Mouse (Mus musculus): ENCODE results near the gene D130052B06Rik.

The D130052B06Rik gene

DNA sequence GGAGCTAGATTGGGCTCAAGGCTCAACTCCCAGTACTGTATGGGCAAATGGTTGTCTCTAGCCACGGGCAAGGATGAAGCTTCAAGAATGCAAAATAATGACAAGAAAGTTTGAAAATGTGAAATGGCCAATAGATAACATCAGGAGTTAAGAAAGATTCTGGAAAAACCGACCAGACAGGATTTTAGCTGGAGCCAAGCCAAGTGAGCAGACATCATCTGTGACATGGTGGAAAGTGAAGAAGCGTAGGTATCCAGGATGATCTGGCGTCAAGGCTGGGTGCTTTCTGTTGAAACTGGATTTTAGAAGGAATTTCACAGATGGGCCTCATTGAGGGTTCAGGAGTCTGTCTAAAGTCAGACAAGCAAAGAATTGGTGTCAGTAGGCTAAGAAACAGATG lies at the start of gene D130052B06Rik:
TSS of gene D130052B06Rik (plus strand) at position 317 of the 400 bp plus-strand sequence.
- H3K4me3 ChIP-seq (replicated peaks; ENCODE audit: low read length), result no peak within 1 kb of the TSS
- H3K36me3 ChIP-seq (ENCODE audit: insufficient read depth, low read length), result no peaks in the 10 kb centered on the region
- H3K27me3 ChIP-seq (ENCODE audit: insufficient read depth, low read length), result peaks cover 28% of the 10 kb centered on the region
- TF ChIP-seq CTCF (conservative IDR thresholded peaks at IDR 0.05; ENCODE audit: low read length) (no peak), POU5F1 (IDR thresholded peaks at IDR 0.05; ENCODE audit: borderline replicate concordance, low read length) (no peak), NANOG (IDR thresholded peaks at IDR 0.05; ENCODE audit: borderline replicate concordance, low read length) (no peak)
- H3K4me1 ChIP-seq (replicated peaks; ENCODE audit: low read depth, low read length), result peaks cover 15% of the 10 kb centered on the region
- no peaks in the 10 kb centered on the region for H3K9me3 ChIP-seq (ENCODE audit: low read length)

DNA sequence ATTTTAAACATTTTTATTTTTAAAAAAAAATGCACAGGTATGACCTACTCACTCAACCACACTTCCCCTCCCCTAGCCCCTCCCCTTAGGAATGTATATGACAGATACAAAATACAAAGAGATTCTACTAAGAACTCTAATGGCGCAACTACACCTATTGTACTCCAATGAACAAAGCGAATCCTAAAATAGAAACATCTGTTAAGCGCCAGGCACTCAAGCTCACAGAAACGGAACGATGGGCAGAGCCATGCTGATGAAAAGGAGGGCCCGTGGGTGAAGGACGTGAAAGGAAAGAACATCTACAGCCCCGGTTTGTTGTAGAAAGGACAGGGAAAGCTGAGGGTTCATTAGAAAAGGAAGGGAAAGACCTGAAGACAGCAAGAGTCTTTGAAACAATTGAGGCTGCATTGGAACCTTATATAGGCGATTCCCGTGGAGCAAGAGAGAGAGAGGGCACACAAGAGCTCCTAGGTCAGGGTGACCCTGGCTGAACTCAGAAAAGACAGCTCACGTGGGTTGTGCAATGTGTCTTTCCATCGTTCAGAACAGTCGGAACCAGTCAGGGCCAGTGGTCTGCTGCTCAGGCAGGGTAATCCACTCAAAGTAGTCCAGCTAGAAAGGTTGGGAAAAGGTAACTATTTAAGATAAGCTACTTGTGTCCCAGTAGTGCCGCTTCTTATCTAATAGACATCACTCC lies 48.1 kb upstream of the D130052B06Rik start:
- Histone ChIP-seq H3K36me3 (ENCODE audit: insufficient read depth, low read length) (peaks cover 36% of the 10 kb centered on the region), H3K4me3 (replicated peaks; ENCODE audit: low read length) (0 out of 2 replicates have a peak overlapping the region, but pooled peaks have one; percentile 11), H3K9me3 (ENCODE audit: low read length) (no peaks in the 10 kb centered on the region), H3K27me3 (ENCODE audit: insufficient read depth, low read length) (no peaks in the 10 kb centered on the region), H3K4me1 (replicated peaks; ENCODE audit: low read depth, low read length) (peaks cover 50% of the 10 kb centered on the region)
- TF ChIP-seq CTCF (conservative IDR thresholded peaks at IDR 0.05; ENCODE audit: low read length) (no peak), NANOG (IDR thresholded peaks at IDR 0.05; ENCODE audit: borderline replicate concordance, low read length) (peak; percentile 45; the same call in 1 of the 2 replicates), POU5F1 (IDR thresholded peaks at IDR 0.05; ENCODE audit: borderline replicate concordance, low read length) (no peak)

DNA sequence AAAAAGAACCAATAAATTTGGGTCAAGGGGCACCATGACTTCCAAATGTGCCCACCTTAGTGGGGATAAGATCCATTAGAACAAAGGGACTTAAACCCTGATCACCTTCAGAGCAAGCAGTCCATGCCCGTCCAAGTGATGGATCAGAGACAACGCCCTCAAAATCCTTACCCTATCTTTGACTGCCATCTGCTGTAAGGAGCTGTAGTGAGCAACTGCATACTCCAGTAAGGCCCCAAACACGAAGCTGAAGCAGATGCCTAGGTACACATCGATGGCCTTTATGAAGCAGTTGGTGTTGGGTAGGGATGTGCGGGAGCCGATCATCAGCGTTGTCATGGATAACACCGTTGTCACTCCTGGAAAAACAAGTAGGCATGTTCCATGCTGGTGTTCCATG lies 45.0 kb upstream of the D130052B06Rik start:
- Histone ChIP-seq H3K4me3 (replicated peaks; ENCODE audit: low read length) (no peak overlapping the region), H3K9me3 (ENCODE audit: low read length) (no peaks in the 10 kb centered on the region), H3K4me1 (replicated peaks; ENCODE audit: low read depth, low read length) (peaks cover 31% of the 10 kb centered on the region), H3K27me3 (ENCODE audit: insufficient read depth, low read length) (no peaks in the 10 kb centered on the region), H3K36me3 (ENCODE audit: insufficient read depth, low read length) (peaks cover 39% of the 10 kb centered on the region)
- TF ChIP-seq NANOG (IDR thresholded peaks at IDR 0.05; ENCODE audit: borderline replicate concordance, low read length) (no peak), CTCF (conservative IDR thresholded peaks at IDR 0.05; ENCODE audit: low read length) (peak; percentile 35)

DNA sequence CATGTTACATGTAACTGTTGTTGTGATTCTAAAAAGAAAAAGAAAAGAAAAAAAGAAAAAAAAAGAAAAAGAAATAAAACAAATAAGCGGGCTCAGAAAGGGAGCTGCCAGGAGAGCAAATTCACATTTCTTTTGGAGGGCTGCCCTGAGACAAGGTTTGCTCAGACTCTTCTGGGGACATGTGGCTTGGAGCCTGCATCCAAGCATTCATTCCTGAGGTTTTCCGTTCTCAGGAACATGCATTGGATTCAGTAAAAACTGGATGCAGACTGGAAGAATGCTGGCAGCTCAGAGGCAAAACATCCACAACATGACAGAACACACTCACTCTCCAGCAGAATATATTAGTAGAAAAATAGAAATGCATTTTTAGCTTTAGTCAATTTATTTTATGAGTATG lies 35.2 kb upstream of the D130052B06Rik start:
- Histone ChIP-seq H3K4me1 (replicated peaks; ENCODE audit: low read depth, low read length) (peaks cover 24% of the 10 kb centered on the region), H3K27me3 (ENCODE audit: insufficient read depth, low read length) (no peaks in the 10 kb centered on the region), H3K9me3 (ENCODE audit: low read length) (peaks cover 9% of the 10 kb centered on the region), H3K4me3 (replicated peaks; ENCODE audit: low read length) (no peak overlapping the region), H3K36me3 (ENCODE audit: insufficient read depth, low read length) (peaks cover 25% of the 10 kb centered on the region)
- TF ChIP-seq CTCF (conservative IDR thresholded peaks at IDR 0.05; ENCODE audit: low read length), result no peak
- TF ChIP-seq NANOG (IDR thresholded peaks at IDR 0.05; ENCODE audit: borderline replicate concordance, low read length), result no peak
- no peak for TF ChIP-seq POU5F1 (IDR thresholded peaks at IDR 0.05; ENCODE audit: borderline replicate concordance, low read length)

DNA sequence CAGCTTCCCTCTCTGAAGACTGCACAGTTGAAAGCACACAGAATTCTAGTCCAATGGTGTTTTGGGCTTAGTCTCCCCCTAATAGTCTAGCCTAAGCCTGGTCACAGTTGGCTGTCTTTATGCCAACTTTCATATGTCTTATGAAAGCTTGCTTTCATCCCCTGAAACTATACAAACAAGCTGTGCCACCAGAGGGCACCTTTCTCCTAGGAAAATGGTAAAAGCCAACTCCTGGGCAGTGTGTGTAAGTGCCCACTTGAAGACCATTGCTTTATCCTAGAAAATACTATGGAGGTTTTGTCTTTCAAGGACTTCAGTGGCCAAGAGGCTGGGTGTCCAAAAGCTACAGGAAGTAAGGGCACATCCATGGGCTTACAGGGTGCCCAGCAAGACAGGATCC lies 28.7 kb upstream of the D130052B06Rik start:
- Histone ChIP-seq H3K9me3 (ENCODE audit: low read length) (no peaks in the 10 kb centered on the region), H3K27me3 (ENCODE audit: insufficient read depth, low read length) (no peaks in the 10 kb centered on the region), H3K4me3 (replicated peaks; ENCODE audit: low read length) (no peak overlapping the region), H3K4me1 (replicated peaks; ENCODE audit: low read depth, low read length) (peaks cover 14% of the 10 kb centered on the region), H3K36me3 (ENCODE audit: insufficient read depth, low read length) (peaks cover 44% of the 10 kb centered on the region)
- no peak for TF ChIP-seq NANOG (IDR thresholded peaks at IDR 0.05; ENCODE audit: borderline replicate concordance, low read length)

DNA sequence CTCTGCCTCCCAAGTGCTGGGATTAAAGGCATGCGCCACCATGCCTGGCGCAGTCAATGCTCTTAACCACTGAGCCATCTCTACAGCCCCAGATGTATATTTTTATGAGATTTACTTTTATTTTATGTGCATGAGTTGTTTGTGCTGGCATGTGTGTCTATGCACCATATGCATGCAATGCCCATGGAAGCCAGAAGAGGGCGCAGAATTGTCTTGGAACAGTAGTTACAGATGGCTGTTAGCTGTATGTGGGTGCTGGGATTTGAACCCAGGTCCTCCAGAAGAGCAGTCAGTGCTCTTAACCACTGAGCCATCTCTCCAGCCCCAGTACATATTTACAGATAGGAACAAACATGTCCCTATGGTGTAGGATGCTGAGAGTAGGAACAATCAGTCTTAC lies 24.2 kb upstream of the D130052B06Rik start:
- H3K9me3 ChIP-seq (ENCODE audit: low read length), result no peaks in the 10 kb centered on the region
- peaks cover 27% of the 10 kb centered on the region for H3K4me1 ChIP-seq (replicated peaks; ENCODE audit: low read depth, low read length)
- TF ChIP-seq NANOG (IDR thresholded peaks at IDR 0.05; ENCODE audit: borderline replicate concordance, low read length), result no peak
- TF ChIP-seq CTCF (conservative IDR thresholded peaks at IDR 0.05; ENCODE audit: low read length), result peak; percentile 78
- peaks cover 43% of the 10 kb centered on the region for H3K36me3 ChIP-seq (ENCODE audit: insufficient read depth, low read length)
- H3K4me3 ChIP-seq (replicated peaks; ENCODE audit: low read length), result no peak overlapping the region
- no peaks in the 10 kb centered on the region for H3K27me3 ChIP-seq (ENCODE audit: insufficient read depth, low read length)

DNA sequence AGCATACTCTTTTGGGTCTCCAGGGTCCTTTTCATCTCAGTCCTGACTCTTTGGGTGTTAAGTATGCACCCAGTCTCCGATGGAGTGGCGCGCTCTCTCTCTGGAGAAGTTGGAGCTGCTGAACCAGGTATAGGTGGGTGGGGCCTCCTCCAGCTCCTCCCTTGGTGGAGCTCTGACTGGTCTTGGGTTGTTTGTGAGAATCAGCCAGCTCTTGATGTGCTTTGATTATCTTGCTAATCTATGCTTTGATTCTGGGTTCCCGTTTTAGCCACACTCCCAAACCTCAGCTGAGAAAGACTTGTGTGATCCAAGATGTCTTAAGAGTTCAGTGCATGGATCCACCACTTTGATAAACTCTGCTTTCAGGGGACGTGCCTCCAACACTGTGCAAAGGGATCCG lies 20.2 kb upstream of the D130052B06Rik start, which contains the start of gene Gabrp:
TSS of gene Gabrp (minus strand) at position 101 of the 400 bp plus-strand sequence.
- Histone ChIP-seq H3K4me1 (replicated peaks; ENCODE audit: low read depth, low read length) (peaks cover 28% of the 10 kb centered on the region), H3K36me3 (ENCODE audit: insufficient read depth, low read length) (peaks cover 13% of the 10 kb centered on the region), H3K27me3 (ENCODE audit: insufficient read depth, low read length) (no peaks in the 10 kb centered on the region), H3K9me3 (ENCODE audit: low read length) (no peaks in the 10 kb centered on the region), H3K4me3 (replicated peaks; ENCODE audit: low read length) (no peak within 1 kb of the TSS)
- no peak for TF ChIP-seq POU5F1 (IDR thresholded peaks at IDR 0.05; ENCODE audit: borderline replicate concordance, low read length)
- peak; percentile 47; the same call in 1 of the 2 replicates for TF ChIP-seq NANOG (IDR thresholded peaks at IDR 0.05; ENCODE audit: borderline replicate concordance, low read length)

DNA sequence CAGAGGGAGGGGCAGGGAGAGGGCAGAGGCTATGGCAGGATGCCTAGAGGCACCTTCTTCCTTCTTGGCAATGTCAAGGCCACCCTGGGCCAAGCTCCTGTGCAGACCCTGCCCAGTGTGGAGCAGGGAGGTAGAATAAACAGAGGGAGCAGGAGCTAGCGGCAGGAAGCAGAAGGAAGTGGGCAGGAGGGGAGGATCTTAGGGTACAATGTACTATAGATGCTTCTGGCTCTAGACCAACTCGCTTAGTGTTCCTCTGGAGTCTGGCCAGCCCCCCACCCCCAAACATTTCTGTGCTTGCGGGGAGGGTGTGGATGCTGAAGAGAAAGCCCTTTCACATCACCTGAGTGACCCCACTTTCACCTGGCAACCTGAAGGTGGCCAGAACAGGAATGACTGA lies 19.5 kb upstream of the D130052B06Rik start:
- no peaks in the 10 kb centered on the region for H3K9me3 ChIP-seq (ENCODE audit: low read length)
- H3K36me3 ChIP-seq (ENCODE audit: insufficient read depth, low read length), result 0 out of 2 replicates have a peak, but pooled peaks cover 8% of the 10 kb centered on the region
- no peak overlapping the region for H3K4me3 ChIP-seq (replicated peaks; ENCODE audit: low read length)
- TF ChIP-seq NANOG (IDR thresholded peaks at IDR 0.05; ENCODE audit: borderline replicate concordance, low read length) (no peak), POU5F1 (IDR thresholded peaks at IDR 0.05; ENCODE audit: borderline replicate concordance, low read length) (no peak), CTCF (conservative IDR thresholded peaks at IDR 0.05; ENCODE audit: low read length) (no peak)
- H3K4me1 ChIP-seq (replicated peaks; ENCODE audit: low read depth, low read length), result peaks cover 28% of the 10 kb centered on the region
- no peaks in the 10 kb centered on the region for H3K27me3 ChIP-seq (ENCODE audit: insufficient read depth, low read length)

DNA sequence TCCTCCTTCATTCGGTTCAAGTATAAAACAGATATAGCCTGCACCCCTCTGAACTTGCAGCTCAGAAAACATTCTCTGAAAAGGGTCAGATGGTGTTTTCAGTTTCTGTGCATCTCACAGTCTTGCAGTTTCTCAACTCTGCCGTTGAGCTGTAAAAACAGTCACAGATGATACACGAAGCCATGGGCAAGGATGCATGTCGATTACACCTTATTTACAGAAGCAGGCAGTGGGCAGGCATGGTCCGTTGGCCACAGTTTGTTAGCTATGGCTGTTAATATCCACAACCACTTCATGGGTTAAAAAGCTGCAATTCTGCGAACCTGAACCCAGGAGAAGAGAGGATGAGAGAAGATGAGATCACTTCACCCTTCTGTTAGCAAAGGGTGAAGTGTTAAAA lies 12.5 kb upstream of the D130052B06Rik start:
- Histone ChIP-seq H3K4me3 (replicated peaks; ENCODE audit: low read length) (no peak overlapping the region), H3K27me3 (ENCODE audit: insufficient read depth, low read length) (peaks cover 4% of the 10 kb centered on the region; the same call in 1 of the 2 replicates), H3K4me1 (replicated peaks; ENCODE audit: low read depth, low read length) (no peaks in the 10 kb centered on the region), H3K9me3 (ENCODE audit: low read length) (no peaks in the 10 kb centered on the region), H3K36me3 (ENCODE audit: insufficient read depth, low read length) (no peaks in the 10 kb centered on the region)
- TF ChIP-seq POU5F1 (IDR thresholded peaks at IDR 0.05; ENCODE audit: borderline replicate concordance, low read length), result no peak
- TF ChIP-seq CTCF (conservative IDR thresholded peaks at IDR 0.05; ENCODE audit: low read length), result no peak
- TF ChIP-seq NANOG (IDR thresholded peaks at IDR 0.05; ENCODE audit: borderline replicate concordance, low read length), result no peak

All from E14TG2a.4 (cell line).